Mouse (Mus musculus) thymus, postnatal 0 days (tissue): ENCODE measurements at regions not wholly inside any gene's neighbourhood (a gene's known extent, or its start where the extent isn't known, plus 50 kb on each side); places are given as distances from the start of the nearest gene placed in this dataset. TPM values are rescaled to one million over a fixed set of nuclear protein-coding genes. Genes with fewer than 3 reads are reported as not detected.
"Not testable (repeated sequence)": the region's sequence is repeated elsewhere in the genome, so short reads cannot be mapped to it uniquely, and the experiment has no call there.

ENCODE experiments used
- DNase-seq: peaks from one replicate; pipeline ENCODE4 v3.0.0-alpha.2; 2015; ENCODE audit warnings: low spot score
- microRNA counts: library from miRNA; unstranded; fragments of <30 nt; microRNA quantifications from one replicate; lab custom pipeline; 2015
- microRNA-seq: library from miRNA; unstranded; fragments of <30 nt; microRNA quantifications from one replicate; pipeline ENCODE4, GENCODE M21; 2016; ENCODE audit warnings: borderline number of aligned reads

DNA sequence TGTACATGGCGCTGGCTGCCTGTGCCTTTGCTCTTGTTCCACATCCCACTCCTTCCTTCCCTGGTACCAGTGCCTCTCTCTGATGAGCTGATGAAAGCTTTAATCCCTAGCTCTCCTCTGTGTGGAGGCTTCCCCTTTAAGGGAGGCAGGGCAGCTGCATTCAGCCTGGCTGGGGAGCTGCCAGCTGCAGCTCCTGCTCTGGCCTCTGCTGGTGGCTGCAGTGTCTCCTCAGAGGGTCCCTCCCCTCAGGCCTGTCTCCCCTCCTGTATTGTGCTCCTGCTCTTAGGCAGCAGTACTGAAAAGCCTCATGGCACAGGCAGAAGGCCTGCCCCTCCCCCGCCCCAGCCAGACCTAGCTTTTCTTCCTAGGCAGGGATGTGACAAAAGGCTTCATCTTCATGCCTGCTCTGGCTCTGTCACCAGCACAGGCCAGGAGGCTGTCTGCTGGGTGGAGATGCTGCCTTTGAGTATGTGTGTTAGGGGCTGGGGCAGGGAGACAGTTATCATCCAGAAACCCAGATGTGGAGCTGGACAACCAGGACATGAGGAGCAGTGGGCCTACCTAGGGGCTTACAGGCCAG, 97.7 kb upstream of the Zcchc13 start:
- DNase-seq: not testable (repeated sequence)

- peak; percentile 35 for DNase-seq
These were observed 97.1 kb upstream of the Zcchc13 start for GRCm38 (mm10) chrX:103533306-103533705.

DNA sequence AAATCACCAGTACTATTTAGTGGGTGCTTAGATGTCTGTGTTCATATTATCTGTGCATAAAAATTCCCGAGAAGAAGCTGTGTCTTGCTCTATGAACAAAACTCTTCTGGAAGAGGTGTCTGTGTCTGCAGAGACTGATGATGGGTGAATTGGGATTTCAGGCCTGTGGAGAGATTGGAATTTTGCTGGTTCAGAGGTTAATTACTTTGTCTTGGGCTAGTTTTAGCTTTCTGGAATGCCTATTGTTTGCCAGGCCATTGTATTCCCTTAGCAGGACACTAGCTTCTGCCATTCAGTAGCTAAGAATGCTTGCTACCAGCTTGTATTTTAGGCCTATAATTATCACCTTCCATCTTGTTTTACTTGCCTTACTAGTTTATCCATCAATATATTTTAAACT, 96.6 kb upstream of the Zcchc13 start:
- no peak for DNase-seq

- DNase-seq: no peak
These were observed 83.7 kb upstream of the Zcchc13 start for GRCm38 (mm10) chrX:103546490-103547202.

DNA sequence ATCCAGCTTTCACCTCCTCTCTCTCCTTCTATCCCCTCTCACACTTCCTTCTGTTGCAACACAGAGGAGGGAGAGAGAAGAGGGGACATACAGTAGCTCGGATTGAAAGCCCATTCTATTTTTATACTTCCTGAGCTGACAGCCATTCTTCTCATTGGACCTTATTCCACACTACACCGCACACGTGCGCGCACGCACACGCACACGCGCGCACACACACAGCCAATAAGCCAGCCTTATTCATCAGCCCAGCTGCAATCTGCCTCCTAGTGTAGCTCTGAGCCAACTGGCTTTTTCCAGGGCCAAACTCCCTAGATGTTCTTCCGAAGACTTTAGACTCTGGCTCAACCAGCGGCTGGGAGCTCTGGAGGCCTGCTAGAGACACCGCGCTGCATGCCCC, 79.1 kb upstream of the Zcchc13 start:
- no peak for DNase-seq

- no peak for DNase-seq
These were observed 77.2 kb upstream of the Zcchc13 start for GRCm38 (mm10) chrX:103553196-103553595.

DNA sequence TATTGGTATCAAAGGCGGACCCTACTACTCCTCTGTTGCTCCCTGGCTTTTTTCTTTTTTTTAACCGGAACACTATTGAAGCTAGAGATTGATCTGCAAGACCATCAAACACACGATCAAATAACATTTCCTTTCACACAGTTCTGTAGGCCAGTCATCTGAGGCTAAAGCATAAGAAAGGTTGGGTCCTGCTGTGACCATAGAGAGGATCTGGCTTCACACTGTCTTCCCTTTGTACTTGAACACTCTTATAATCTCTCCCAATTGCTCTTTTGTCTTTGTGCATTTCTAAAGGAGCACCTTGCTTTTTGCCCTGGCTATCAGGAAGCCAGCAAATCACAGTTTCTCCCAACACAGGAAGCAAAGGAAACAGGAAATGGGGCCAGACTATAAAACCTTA, 76.8 kb upstream of the Zcchc13 start:
- DNase-seq: no peak

- not testable (repeated sequence) for DNase-seq
These were observed 75.1 kb upstream of the Zcchc13 start for GRCm38 (mm10) chrX:103555041-103555986.

- no peak for DNase-seq
These were observed 74.3 kb upstream of the Zcchc13 start for GRCm38 (mm10) chrX:103556046-103556445.

GRCm38 (mm10) chrX:103556681-103557490, 73.5 kb upstream of the Zcchc13 start:
- no peak for DNase-seq

DNA sequence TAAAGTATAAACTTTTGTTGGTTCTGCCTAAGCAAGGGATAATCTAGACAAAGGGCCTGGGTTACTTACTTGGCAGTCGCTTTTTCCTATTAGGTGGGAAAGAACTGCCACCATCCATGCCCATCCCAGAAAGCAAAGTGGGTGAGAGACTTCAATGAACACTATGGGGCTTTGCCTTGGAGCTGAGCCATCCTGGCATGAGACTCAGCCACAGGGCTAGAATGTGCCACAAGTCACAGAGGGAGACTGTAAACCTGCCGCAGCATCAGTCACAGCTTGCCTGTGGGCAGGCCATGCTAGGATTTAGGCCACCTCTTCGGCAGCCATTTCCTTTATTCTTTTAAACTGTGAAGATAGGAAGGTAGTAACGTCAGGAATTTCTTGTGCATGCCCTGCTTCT, 72.9 kb upstream of the Zcchc13 start:
- no peak for DNase-seq

GRCm38 (mm10) chrX:103563531-103564246, 66.7 kb upstream of the Zcchc13 start:
- peak; percentile 10 for DNase-seq

GRCm38 (mm10) chrX:103573344-103573743, 57.0 kb upstream of the Zcchc13 start:
- DNase-seq: no peak

- no peak for DNase-seq
These were observed 50.9 kb upstream of the Zcchc13 start for GRCm38 (mm10) chrX:103579484-103579883.

MicroRNAs encoded in the stretch of these regions (microRNA counts, 519-probe panel; counts per million panel counts)
- 5,578 counts per million, percentile 87 among the panel's probes with 10 or more counts for microRNA mmu-miR-374 (lab: Ali Mortazavi, UCI)
- 473 counts per million, percentile 71 among the panel's probes with 10 or more counts for microRNA mmu-miR-421 (lab: Ali Mortazavi, UCI)

Small RNAs in the stretch of these regions (microRNA-seq; reads per million reads assigned to microRNA genes)
- gene Mir374b: not detected
- not detected for gene Mir374c
- 725 reads per million, percentile 69 among the genes with 10 or more reads in this experiment for gene Mir421
